Mouse (Mus musculus) urinary bladder, postnatal 4 days (tissue): ENCODE measurements around the gene Prdm1.

Experiments used
- DNase-seq, 2 experiments: peaks; one replicate each; pipeline ENCODE4 v3.0.0; 2021 to 2022; ENCODE audit warnings: low spot score in 2 of 2

The Prdm1 gene

DNA sequence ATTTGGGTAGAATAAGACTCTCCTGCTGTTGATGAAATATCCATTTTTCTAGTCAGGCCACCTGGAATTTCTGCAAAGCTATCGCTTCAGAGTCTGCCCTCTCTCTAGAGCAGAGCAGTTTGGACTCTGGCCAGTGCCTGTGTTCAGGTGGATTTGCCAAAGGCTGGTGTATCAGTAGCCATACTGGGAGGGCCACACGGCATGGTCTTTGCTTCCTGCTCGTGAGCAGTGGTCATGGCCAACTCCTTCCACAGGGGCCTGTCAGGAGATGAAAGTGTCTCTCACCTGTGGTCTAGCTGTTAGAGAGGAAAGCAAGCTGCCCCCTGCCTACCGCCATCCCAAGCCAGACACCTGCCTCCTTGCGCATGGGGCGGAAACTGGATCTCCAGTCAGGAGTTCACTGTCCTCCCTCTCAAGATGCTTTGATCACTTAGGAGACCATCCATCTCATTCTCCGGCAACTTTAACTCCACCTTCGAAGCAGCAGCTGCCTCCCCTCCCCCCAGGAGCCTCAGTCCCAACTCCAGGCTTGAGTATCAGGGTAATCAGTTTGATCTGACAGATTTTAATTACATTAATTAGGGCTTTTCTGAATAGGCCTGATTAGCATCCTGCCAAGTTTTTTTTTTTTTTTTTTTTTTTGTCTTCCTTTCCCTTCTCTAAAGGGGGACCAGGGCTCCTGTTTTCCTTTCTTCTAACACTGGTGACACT lies 35.3 kb downstream of the Prdm1 start:
- DNase-seq: no peak

DNA sequence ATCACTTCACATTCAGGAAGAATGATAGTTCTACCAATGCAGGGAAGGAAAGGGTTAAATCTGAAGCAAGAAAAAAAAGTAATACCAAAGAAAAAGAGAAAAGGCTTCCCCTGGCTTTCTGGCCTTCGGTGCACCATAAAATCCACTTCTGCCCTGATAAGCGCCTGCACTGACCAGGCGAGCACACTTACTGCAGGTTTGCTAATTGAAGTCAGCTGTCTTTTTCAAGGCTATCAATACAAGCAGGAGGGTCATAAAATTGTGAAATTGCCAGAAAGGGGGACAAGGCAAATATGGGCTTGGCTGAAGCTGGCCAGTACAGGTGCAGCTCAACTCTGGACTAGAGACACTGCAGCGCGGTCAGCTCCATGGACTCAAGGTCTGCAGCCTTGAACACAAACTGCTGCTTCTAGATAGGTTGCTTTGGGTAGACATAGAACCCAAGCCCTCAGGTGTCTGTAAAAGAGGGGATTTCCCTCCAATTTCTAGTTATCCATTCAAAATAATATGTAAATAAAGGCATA lies 37.3 kb downstream of the Prdm1 start:
- DNase-seq: no peak

DNA sequence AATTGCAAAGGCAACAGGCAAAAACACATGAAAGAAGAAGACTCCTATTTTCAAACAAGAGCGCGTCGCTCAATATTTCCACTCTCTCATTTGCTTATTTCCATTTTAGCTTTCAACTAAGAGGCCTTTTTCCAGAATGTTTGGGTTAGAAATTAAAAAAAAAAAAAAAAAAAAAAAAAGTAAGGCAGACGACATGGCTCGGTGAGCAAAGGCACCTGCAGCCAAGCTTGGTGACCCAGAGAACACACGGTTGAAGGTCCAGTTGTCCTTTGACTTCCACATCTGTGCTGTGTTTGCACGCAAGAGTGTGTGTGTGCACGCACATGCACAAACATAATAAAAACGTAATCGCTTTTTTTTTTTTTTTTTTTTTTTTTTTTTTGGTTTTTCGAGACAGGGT lies 41.2 kb downstream of the Prdm1 start:
- no peak for DNase-seq

- no peak for DNase-seq
Measured at GRCm38 (mm10) chr10:44484077-44484476, 44.2 kb downstream of the Prdm1 start.

GRCm38 (mm10) chr10:44483116-44483515 lies 45.2 kb downstream of the Prdm1 start:
- DNase-seq: no peak

- DNase-seq: no peak
Measured at GRCm38 (mm10) chr10:44481379-44481778, 46.9 kb downstream of the Prdm1 start.

DNA sequence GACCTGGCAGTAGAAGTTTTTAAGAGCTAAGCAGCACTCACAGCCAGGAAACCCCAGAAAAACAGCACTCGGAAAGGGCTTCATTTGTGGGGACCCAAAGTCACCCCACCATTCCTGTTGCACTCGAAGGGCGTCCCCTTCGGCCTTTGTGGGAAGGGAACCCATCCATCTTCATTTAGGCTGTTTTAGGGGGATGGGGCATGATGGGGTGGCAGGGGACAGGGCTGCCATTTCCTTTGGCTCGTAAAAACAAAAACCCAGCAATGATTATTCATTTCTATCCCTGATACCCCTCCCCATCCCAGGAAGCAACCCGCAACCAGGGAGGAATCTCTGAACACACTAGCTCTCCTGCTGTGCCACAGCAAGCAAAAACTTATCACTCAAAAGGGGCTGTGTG lies 49.0 kb downstream of the Prdm1 start:
- no peak for DNase-seq

- no peak for DNase-seq
Measured at GRCm38 (mm10) chr10:44478091-44478490, 50.2 kb downstream of the Prdm1 start.

GRCm38 (mm10) chr10:44477240-44477639 lies 51.1 kb downstream of the Prdm1 start:
- no peak for DNase-seq

DNA sequence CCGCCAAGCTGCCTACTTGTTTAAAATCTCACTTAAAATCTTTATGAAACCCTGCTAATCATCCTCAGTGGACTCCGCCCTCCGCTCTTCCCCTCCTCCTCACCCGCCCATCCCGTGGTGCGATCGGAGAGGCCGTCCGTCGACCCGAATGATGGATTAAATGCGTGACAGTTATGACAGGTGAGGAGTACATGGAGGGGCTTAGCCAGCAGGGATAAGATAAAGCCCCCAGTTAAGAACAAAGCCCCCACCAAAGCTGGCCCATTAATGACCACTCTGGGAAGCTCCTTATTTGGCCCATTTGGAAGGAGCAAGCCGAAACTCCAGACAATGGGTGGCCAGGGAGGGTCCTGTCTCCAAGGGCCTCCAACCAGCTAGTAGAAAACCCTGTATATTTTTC lies 51.8 kb downstream of the Prdm1 start:
- DNase-seq: no peak

DNA sequence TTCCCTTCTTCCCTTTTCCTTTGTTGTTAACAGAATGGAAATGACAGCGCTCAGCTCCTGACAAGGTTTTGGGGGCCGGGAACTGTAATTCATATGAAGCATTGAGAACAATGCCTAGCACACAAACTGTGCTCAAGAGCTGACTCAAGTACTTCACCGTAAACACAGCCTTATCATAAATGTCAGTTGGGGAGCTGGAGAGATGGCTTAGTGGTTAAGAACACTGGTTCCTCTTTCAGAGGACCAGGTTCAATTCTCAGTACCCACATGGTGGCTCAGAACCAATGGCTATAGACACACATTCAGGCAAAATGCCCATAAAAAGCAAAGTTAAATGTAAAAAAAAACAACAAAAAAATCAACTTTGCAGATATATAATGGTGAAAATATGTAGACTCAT lies 52.9 kb downstream of the Prdm1 start:
- DNase-seq: no peak

GRCm38 (mm10) chr10:44474256-44474655 lies 54.0 kb downstream of the Prdm1 start:
- no peak for DNase-seq

GRCm38 (mm10) chr10:44465618-44466017 lies 62.7 kb downstream of the Prdm1 start:
- no peak for DNase-seq

GRCm38 (mm10) chr10:44464563-44464962 lies 63.7 kb downstream of the Prdm1 start:
- no peak for DNase-seq

GRCm38 (mm10) chr10:44463856-44464255 lies 64.4 kb downstream of the Prdm1 start:
- DNase-seq: no peak

- no peak for DNase-seq
Measured at GRCm38 (mm10) chr10:44462351-44462750, 66.0 kb downstream of the Prdm1 start.

DNA sequence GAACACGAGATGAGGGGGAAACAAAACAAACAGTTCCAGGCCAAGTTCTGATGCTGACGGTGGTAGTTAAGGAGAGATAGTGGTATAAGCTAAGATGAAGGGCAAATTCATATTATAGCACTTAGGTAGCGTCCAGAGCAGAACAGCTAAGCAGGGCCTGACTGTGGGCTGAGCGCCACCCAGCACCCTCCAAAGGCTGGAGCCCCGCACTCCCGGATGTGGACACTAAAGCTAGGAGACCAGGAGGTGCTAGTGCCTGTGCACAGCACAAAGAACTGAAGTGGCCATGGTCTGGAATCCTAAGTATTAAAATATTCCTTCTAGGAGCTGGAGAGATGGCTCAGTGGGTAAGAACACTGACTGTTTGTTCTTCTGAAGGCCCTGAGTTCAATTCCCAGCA lies 67.2 kb downstream of the Prdm1 start:
- no peak for DNase-seq

DNA sequence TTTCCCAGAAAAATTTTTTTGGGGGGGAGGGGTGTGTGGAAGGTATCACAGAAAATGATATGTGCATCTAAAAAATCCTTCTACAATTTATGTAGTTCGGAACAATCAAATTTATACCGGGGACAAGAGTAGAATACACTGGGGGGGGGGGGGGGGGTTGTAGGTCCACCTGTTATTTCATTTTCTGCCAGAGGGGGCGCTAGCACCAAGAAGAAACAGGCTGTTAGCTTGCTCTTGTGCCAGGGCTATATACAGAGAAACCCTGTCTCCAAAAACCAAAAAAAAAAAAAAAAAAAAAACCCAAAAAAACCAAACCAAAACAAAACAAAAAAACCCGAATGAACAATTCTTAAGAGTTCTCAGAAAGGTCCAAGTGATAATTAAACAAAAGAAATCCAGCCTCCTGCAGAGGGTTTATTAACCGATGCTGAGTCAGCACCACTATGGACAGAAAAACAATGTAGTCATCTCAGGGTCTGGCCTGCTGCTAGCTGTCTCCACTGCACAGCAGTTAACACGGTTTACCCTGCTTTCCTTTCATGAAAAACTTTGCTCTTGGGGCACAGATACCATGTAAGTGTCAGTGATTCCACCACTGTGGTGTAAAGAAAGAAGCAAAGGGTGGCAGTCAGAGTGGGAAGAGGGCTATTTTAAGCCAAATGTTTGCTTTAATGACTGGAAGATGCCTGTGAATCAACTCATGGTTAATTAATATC lies 68.0 kb downstream of the Prdm1 start:
- DNase-seq: peak in 1 of 2 experiments; percentile 71

DNA sequence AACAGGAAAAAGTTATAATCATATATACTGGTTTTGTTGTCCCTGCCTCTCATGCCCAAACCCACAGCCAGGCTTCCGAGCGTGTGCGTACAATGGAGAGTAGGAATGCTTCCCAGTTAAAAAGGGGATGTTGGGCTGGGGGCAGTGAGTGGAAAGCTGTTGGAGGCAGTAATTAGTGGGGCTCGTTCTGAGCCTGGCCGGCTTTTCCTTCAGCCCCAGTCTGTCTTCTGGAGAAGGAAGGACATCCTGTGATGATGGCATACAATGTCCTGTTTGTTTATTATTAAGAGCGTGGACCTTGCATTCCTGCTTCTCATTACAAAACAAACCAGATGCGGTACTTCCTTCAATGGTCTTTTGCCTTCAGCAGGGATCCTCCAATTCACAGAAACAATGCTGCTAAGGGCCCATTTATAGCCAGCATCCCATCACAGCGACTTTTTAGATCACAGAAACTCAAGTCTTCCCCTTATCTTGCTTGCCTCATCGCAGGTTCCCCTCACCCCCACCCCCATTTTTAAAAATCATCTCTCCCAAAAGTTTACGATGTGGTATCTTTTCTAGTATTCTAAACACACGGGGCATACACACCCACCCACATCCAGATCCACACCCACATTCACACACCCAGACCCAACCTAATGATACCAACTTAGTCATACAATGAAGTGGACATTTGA lies 68.8 kb downstream of the Prdm1 start:
- no peak for DNase-seq

DNA sequence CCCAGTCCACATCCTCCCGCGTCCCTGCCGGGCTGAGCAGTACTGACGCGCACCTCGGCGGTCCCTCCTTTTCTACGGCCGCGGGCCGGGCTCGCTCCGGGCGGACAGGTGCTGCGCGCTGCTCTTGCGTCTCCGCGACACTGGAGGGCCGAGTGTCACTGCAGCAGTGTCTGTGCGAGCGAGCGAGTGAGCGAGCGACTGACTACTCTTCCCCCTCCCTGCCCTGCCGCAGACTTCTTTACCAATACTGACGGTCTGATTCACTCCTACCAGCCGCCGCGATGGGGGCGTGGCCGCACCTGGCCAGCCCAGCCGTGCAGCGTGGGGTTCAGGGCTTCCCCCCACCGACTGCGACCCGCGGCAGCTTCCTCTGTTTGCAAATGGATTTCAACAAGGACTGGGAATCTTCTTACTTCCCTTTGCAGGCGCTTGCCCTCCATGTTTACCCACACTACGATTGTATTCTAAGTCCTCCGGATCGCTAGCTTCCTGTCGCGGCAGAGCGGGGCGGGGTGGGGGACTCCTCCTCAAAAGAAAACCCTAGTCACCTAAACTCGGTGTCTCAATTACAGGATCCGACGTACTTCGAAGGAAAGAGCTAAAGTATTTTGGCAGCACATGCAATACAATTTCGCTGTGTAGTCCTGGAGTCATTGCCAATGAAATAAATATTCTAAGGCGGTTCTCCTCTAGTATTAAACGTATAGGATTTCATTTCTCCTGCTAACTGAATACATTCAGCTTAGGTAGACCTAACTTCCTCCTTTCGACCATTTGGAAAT lies 69.6 kb downstream of the Prdm1 start:
- peak; percentile 46 to 68 for DNase-seq

GRCm38 (mm10) chr10:44457791-44458533 lies 70.3 kb downstream of the Prdm1 start:
- DNase-seq: no peak
